In genomic region chr5:3889201-3889600, GRCm38 (mm10) we compare ENCODE assay signal across 33 mouse cellular contexts. TPM values are rescaled to one million over a fixed set of nuclear protein-coding genes. Genes with fewer than 3 reads are reported as not detected.
A peak's percentile ranks its signal among the peaks of the same experiment; 100 is the strongest.
DNase-seq lines count a peak whose midpoint lies in the region; ATAC-seq and TF ChIP-seq lines count a peak whose summit lies in the region.
"Had no signal": no experiment of that assay in that cellular context is flagged by ENCODE, and none has a peak within 500 bp of the region (broad histone marks: within the 10 kb centered on the region; RNA-seq: fewer than 3 reads in every experiment).

No protein-coding gene starts in this region.

- DNase-seq in liver, embryonic 14.5 days (ENCODE audit: low read depth in 3 of 3, low spot score in 3 of 3): no peak
- DNase-seq in CH12.LX (ENCODE audit: extremely low read depth) (peak; percentile 15), Patski (ENCODE audit: low read depth, low spot score) (no peak)
- DNase-seq in midbrain, postnatal 0 days (ENCODE audit: low spot score): no peak
- no peak for DNase-seq in lung, adult 18-20 months
- DNase-seq: adrenal gland, adult 2 months; adrenal gland, postnatal 36 days; cerebellum, adult 8-10 months; cerebellum, postnatal 25 days; forebrain, postnatal 0 days; heart, adult 2 months; heart, postnatal 4 days; kidney, adult 2 months; liver, embryonic 13.5 days; lung, postnatal 36 days; thymus, postnatal 14 days had no signal

- TF ChIP-seq EP300 in liver, embryonic 14.5 days (IDR thresholded peaks at IDR 0.05; ENCODE audit: low read depth): no peak
- TF ChIP-seq EP300 in CH12.LX (IDR thresholded peaks at IDR 0.05; ENCODE audit: low read length): no peak

- H3K4me3 ChIP-seq in liver, embryonic 14.5 days (ENCODE audit: insufficient read depth in 1 of 2, low read depth in 2 of 2, low read length in 2 of 2): no peak overlapping the region
- no peak overlapping the region for H3K4me3 ChIP-seq in liver, embryonic 12.5 days
- no peak overlapping the region for H3K4me3 ChIP-seq in CH12.LX (replicated peaks in 1 of 3; ENCODE audit: low read depth in 2 of 3, low read length in 2 of 3, poor library complexity in 1 of 3)
- H3K4me3 ChIP-seq in midbrain, postnatal 0 days (ENCODE audit: low read depth, low read length): no peak overlapping the region
- H3K4me3 ChIP-seq: embryonic facial prominence, embryonic 10.5 days; embryonic facial prominence, embryonic 15.5 days; forebrain, embryonic 12.5 days; heart, adult 2 months; heart, embryonic 12.5 days; hindbrain, embryonic 13.5 days; limb, embryonic 13.5 days; liver, embryonic 13.5 days; lung, embryonic 15.5 days; stomach, embryonic 15.5 days had no signal

- H3K4me1 ChIP-seq in liver, embryonic 14.5 days (replicated peaks; ENCODE audit: control insufficient read depth in 2 of 2, insufficient read depth in 2 of 2, low read length in 1 of 2): peaks cover 2 to 3% of the 10 kb centered on the region in 2 experiments; a peak in 3 of 4 replicates
- peaks cover 10% of the 10 kb centered on the region; the same call in 1 of the 2 replicates for H3K4me1 ChIP-seq in liver, embryonic 12.5 days
- H3K4me1 ChIP-seq in CH12.LX (ENCODE audit: control insufficient read depth in 1 of 2, insufficient read depth in 2 of 2): peaks cover 7 to 24% of the 10 kb centered on the region in 2 experiments
- H3K4me1 ChIP-seq in midbrain, postnatal 0 days (ENCODE audit: insufficient read depth, low read length): 0 out of 2 replicates have a peak, but pooled peaks cover 3% of the 10 kb centered on the region
- H3K4me1 ChIP-seq: embryonic facial prominence, embryonic 15.5 days; heart, embryonic 12.5 days; lung, embryonic 15.5 days; stomach, embryonic 15.5 days had no signal

- dilution Hi-C loops in CH12.LX (cut with MboI; ENCODE audit: extremely low pct_ligation_motif_present, extremely low pct_unique_long_range_greater_than_20kb, low sequenced_read_pairs): no loop called here

- no peak overlapping the region for H3K27ac ChIP-seq in liver, embryonic 14.5 days
- H3K27ac ChIP-seq in liver, embryonic 12.5 days: no peak overlapping the region
- H3K27ac ChIP-seq in CH12.LX (ENCODE audit: insufficient read depth, low read depth): no peak overlapping the region
- H3K27ac ChIP-seq in midbrain, postnatal 0 days (ENCODE audit: low read depth, low read length): no peak overlapping the region
- H3K27ac ChIP-seq: embryonic facial prominence, embryonic 10.5 days; embryonic facial prominence, embryonic 15.5 days; forebrain, embryonic 12.5 days; heart, adult 2 months; hindbrain, embryonic 13.5 days; limb, embryonic 13.5 days; liver, embryonic 13.5 days; lung, embryonic 15.5 days; stomach, embryonic 15.5 days had no signal

- peak; percentile 50 for TF ChIP-seq RAD21 in CH12.LX (IDR thresholded peaks at IDR 0.05; ENCODE audit: low read depth, low read length)

- no peak overlapping the region for H3K9ac ChIP-seq in liver, embryonic 14.5 days (replicated peaks)
- no peak overlapping the region for H3K9ac ChIP-seq in liver, embryonic 12.5 days
- H3K9ac ChIP-seq in CH12.LX (ENCODE audit: insufficient read depth, low read depth): no peak overlapping the region
- H3K9ac ChIP-seq in midbrain, postnatal 0 days (replicated peaks; ENCODE audit: low read length, poor library complexity, severe bottlenecking): no peak overlapping the region
- H3K9ac ChIP-seq: embryonic facial prominence, embryonic 15.5 days; forebrain, embryonic 12.5 days; forebrain, postnatal 0 days; heart, embryonic 12.5 days; hindbrain, embryonic 13.5 days; limb, embryonic 13.5 days; liver, embryonic 13.5 days; lung, embryonic 15.5 days; stomach, embryonic 15.5 days had no signal

- no peaks in the 10 kb centered on the region for H3K9me3 ChIP-seq in liver, embryonic 14.5 days (ENCODE audit: control insufficient read depth, low read length)
- no peaks in the 10 kb centered on the region for H3K9me3 ChIP-seq in liver, embryonic 12.5 days (replicated peaks)
- H3K9me3 ChIP-seq in CH12.LX (replicated peaks; ENCODE audit: low read length): no peaks in the 10 kb centered on the region
- no peaks in the 10 kb centered on the region for H3K9me3 ChIP-seq in midbrain, postnatal 0 days (ENCODE audit: low read length)
- H3K9me3 ChIP-seq: embryonic facial prominence, embryonic 10.5 days; embryonic facial prominence, embryonic 15.5 days; forebrain, embryonic 12.5 days; G1E; hindbrain, embryonic 13.5 days; limb, embryonic 13.5 days; liver, embryonic 13.5 days; lung, embryonic 15.5 days; stomach, embryonic 15.5 days had no signal

- H3K36me3 ChIP-seq in liver, embryonic 14.5 days (replicated peaks; ENCODE audit: control insufficient read depth, insufficient read depth, low read depth): no peaks in the 10 kb centered on the region
- H3K36me3 ChIP-seq in liver, embryonic 12.5 days: no peaks in the 10 kb centered on the region; the same call in 1 of the 2 replicates
- peaks cover 0 to 2% of the 10 kb centered on the region in 2 experiments for H3K36me3 ChIP-seq in CH12.LX (replicated peaks in 1 of 2; ENCODE audit: control insufficient read depth in 1 of 2, insufficient read depth in 1 of 2, low read length in 1 of 2)
- H3K36me3 ChIP-seq in midbrain, postnatal 0 days (ENCODE audit: insufficient read depth, low read length): no peaks in the 10 kb centered on the region
- H3K36me3 ChIP-seq: embryonic facial prominence, embryonic 10.5 days; embryonic facial prominence, embryonic 15.5 days; forebrain, embryonic 12.5 days; heart, embryonic 12.5 days; hindbrain, embryonic 13.5 days; liver, embryonic 13.5 days; lung, embryonic 15.5 days; stomach, embryonic 15.5 days had no signal

- no peak overlapping the region for H3K4me2 ChIP-seq in liver, embryonic 14.5 days (ENCODE audit: low read depth)
- H3K4me2 ChIP-seq in liver, embryonic 12.5 days: no peak overlapping the region
- no peak overlapping the region for H3K4me2 ChIP-seq in CH12.LX (ENCODE audit: insufficient read depth, low read depth, poor library complexity, severe bottlenecking)
- no peak overlapping the region for H3K4me2 ChIP-seq in midbrain, postnatal 0 days (ENCODE audit: low read depth, low read length, poor library complexity, severe bottlenecking)
- H3K4me2 ChIP-seq: embryonic facial prominence, embryonic 15.5 days; forebrain, embryonic 12.5 days; heart, embryonic 12.5 days; hindbrain, embryonic 13.5 days; limb, embryonic 13.5 days; liver, embryonic 13.5 days; lung, embryonic 15.5 days; midbrain, embryonic 11.5 days; stomach, embryonic 15.5 days had no signal

- H3K79me2 ChIP-seq in CH12.LX (replicated peaks; ENCODE audit: control insufficient read depth, extremely low read depth, insufficient read depth, poor library complexity, severe bottlenecking): peaks cover 8% of the 10 kb centered on the region; the same call in 1 of the 2 replicates

- CTCF ChIA-PET in Patski (lab: Charles Lee): interaction anchor here (1.0 to 1.1 kb wide), 2 partner anchors 71 to 195 kb away, joined by 3 to 4 read pairs; no protein-coding TSS in a partner anchor

- TF ChIP-seq POLR2A in CH12.LX (IDR thresholded peaks at IDR 0.05; ENCODE audit: low read depth, low read length): no peak

- no peak for ATAC-seq in liver, embryonic 14.5 days (ENCODE audit: insufficient read depth)
- ATAC-seq in liver, embryonic 12.5 days: no peak
- no peak for ATAC-seq in Patski
- no peak for ATAC-seq in monocyte, adult 5-6 weeks (replicated peaks; ENCODE audit: insufficient number of reproducible peaks, low FRiP score, low TSS enrichment, poor library complexity, severe bottlenecking)
- ATAC-seq in midbrain, postnatal 0 days (ENCODE audit: low FRiP score): no peak
- ATAC-seq: activated CD4-positive, CD25-positive, alpha-beta regulatory T cell, adult 4 months; forebrain, postnatal 0 days had no signal

- in situ Hi-C loops in CH12.LX (cut with MboI; ENCODE audit: low pct_ligation_motif_present, low pct_unique_long_range_greater_than_20kb, low sequenced_read_pairs): loop anchor here (25.0 kb wide), 1 partner anchor 298 kb away; the partner anchor contains the start of gene Mterf1b
- in situ Hi-C loops in Patski (cut with MboI; ENCODE audit: low pct_unique_long_range_greater_than_20kb): no loop called here

- H3K27me3 ChIP-seq in liver, embryonic 14.5 days (ENCODE audit: control insufficient read depth, insufficient read depth, low read length): no peaks in the 10 kb centered on the region
- no peaks in the 10 kb centered on the region for H3K27me3 ChIP-seq in liver, embryonic 12.5 days (replicated peaks)
- H3K27me3 ChIP-seq in CH12.LX (replicated peaks) (no peaks in the 10 kb centered on the region), Patski (no peaks in the 10 kb centered on the region)
- no peaks in the 10 kb centered on the region for H3K27me3 ChIP-seq in midbrain, postnatal 0 days (ENCODE audit: insufficient read depth, low read length)
- H3K27me3 ChIP-seq: embryonic facial prominence, embryonic 15.5 days; forebrain, embryonic 12.5 days; heart, embryonic 12.5 days; hindbrain, embryonic 13.5 days; limb, embryonic 13.5 days; liver, embryonic 13.5 days; lung, embryonic 15.5 days; stomach, embryonic 15.5 days had no signal

- peak; percentile 20; the same call in 1 of the 2 replicates for TF ChIP-seq CTCF in liver, embryonic 14.5 days (IDR thresholded peaks at IDR 0.05; ENCODE audit: low read depth)
- TF ChIP-seq CTCF in CH12.LX (conservative IDR thresholded peaks at IDR 0.05 in 1 of 2, IDR thresholded peaks at IDR 0.05 in 1 of 2; ENCODE audit: low read depth in 2 of 2, low read length in 2 of 2) (peak in 1 of 2 experiments; percentile 45; a peak in 2 of 4 replicates), Patski (IDR thresholded peaks at IDR 0.05) (peak; percentile 40)
- no peak for TF ChIP-seq CTCF in midbrain, postnatal 0 days (IDR thresholded peaks at IDR 0.05)

- POLR2A ChIA-PET in Patski (lab: Charles Lee): no interaction called here

RNA-seq across cellular contexts. Expression of gene Mterf1a, which starts 4.5 kb away (rescaled TPM):
- polyA plus RNA-seq in liver, embryonic 14.5 days (2012; rRNA removed): 1.8 and 3.5 TPM in 2 replicates
- 4.2 and 4.9 TPM in 2 replicates for polyA plus RNA-seq in liver, embryonic 14.5 days (2014; fragmentation: Nextera tagmentation; extraction: Ambion mirVana)
- 6.8 and 7.6 TPM in 2 replicates for polyA plus RNA-seq in liver, embryonic 12.5 days (2016; fragmentation: Nextera tagmentation; extraction: Ambion mirVana)
- total RNA-seq in CH12.LX (2012; rRNA removed): 11.0 and 11.7 TPM in 2 replicates
- total RNA-seq in CH12.LX (2014; rRNA removed): 18.1 and 21.4 TPM in 2 replicates
- 7.8 and 11.6 TPM in 2 replicates for polyA plus RNA-seq in CH12.LX (2012; ENCODE audit: insufficient read length, low read depth)
- polyA plus RNA-seq in Patski (2021): 6.7 TPM
- 10.0 to 29.5 TPM (median 21.4 TPM) in 3 replicates for total RNA-seq in monocyte, adult 5-6 weeks (2017)
- 4.9 and 5.3 TPM in 2 replicates for total RNA-seq in midbrain, postnatal 0 days (2014; rRNA removed)
- 3.7 and 4.2 TPM in 2 replicates for polyA plus RNA-seq in midbrain, postnatal 0 days (2015; fragmentation: Nextera tagmentation; extraction: Ambion mirVana)

RNA-seq across cellular contexts. Expression of gene Akap9, which starts 38.7 kb away (rescaled TPM):
- 3.2 and 6.2 TPM in 2 replicates for polyA plus RNA-seq in liver, embryonic 14.5 days (2012; rRNA removed)
- 17.8 and 18.6 TPM in 2 replicates for polyA plus RNA-seq in liver, embryonic 14.5 days (2014; fragmentation: Nextera tagmentation; extraction: Ambion mirVana)
- 51.3 and 51.8 TPM in 2 replicates for polyA plus RNA-seq in liver, embryonic 12.5 days (2016; fragmentation: Nextera tagmentation; extraction: Ambion mirVana)
- total RNA-seq in CH12.LX (2012; rRNA removed): 15.6 and 17.2 TPM in 2 replicates
- 8.4 and 10.3 TPM in 2 replicates for total RNA-seq in CH12.LX (2014; rRNA removed)
- 12.8 and 13.5 TPM in 2 replicates for polyA plus RNA-seq in CH12.LX (2012; ENCODE audit: insufficient read length, low read depth)
- 47.9 TPM for polyA plus RNA-seq in Patski (2021)
- 41.5 to 104 TPM (median 62.5 TPM) in 3 replicates for total RNA-seq in monocyte, adult 5-6 weeks (2017)
- 43.6 and 81.4 TPM in 2 replicates for total RNA-seq in midbrain, postnatal 0 days (2014; rRNA removed)
- 247 and 284 TPM in 2 replicates for polyA plus RNA-seq in midbrain, postnatal 0 days (2015; fragmentation: Nextera tagmentation; extraction: Ambion mirVana)

RNA-seq across cellular contexts. Expression of gene Lrrd1, which starts 44.2 kb away (rescaled TPM):
- polyA plus RNA-seq in liver, embryonic 14.5 days (2012; rRNA removed): 0.02 TPM in 1 of 2 replicates, not detected in the other
- 0.05 TPM in 1 of 2 replicates, not detected in the other for polyA plus RNA-seq in liver, embryonic 14.5 days (2014; fragmentation: Nextera tagmentation; extraction: Ambion mirVana)
- polyA plus RNA-seq in liver, embryonic 12.5 days (2016; fragmentation: Nextera tagmentation; extraction: Ambion mirVana): 0.05 TPM in 1 of 2 replicates, not detected in the other
- total RNA-seq in CH12.LX (2012; rRNA removed) (not detected in 2 replicates), CH12.LX (2014; rRNA removed) (not detected in 2 replicates)
- polyA plus RNA-seq in CH12.LX (2012; ENCODE audit: insufficient read length, low read depth) (not detected in 2 replicates), Patski (2021) (0.35 TPM)
- total RNA-seq in monocyte, adult 5-6 weeks (2017): not detected in 3 replicates
- not detected in 2 replicates for total RNA-seq in midbrain, postnatal 0 days (2014; rRNA removed)
- 0.17 TPM in 1 of 2 replicates, not detected in the other for polyA plus RNA-seq in midbrain, postnatal 0 days (2015; fragmentation: Nextera tagmentation; extraction: Ambion mirVana)
- total RNA-seq: forebrain, postnatal 0 days; gastrocnemius, adult 8-10 months; gastrocnemius, postnatal 4 days had no signal
- polyA plus RNA-seq: forebrain, postnatal 0 days; kidney, embryonic 16.5 days; liver, embryonic 13.5 days; urinary bladder, adult 2 months had no signal
